Mouse (Mus musculus) spleen, embryonic (tissue): ENCODE measurements around the gene Tpi1.
"Not testable (repeated sequence)": the region's sequence is repeated elsewhere in the genome, so short reads cannot be mapped to it uniquely, and the experiment has no call there.

Experiments used
- CTCF ChIA-PET: fragments of 350-600 bp; sonication (Branson Sonifier 250); formaldehyde crosslinking; loops from one replicate; lab custom pipeline; 2022; lab: Charles Lee

Gene Tpi1

GRCm38 (mm10) chr6:124831649-124832048 lies 17.6 kb upstream of the Tpi1 start:
- CTCF ChIA-PET = no interaction called here

GRCm38 (mm10) chr6:124831199-124831598 lies 17.1 kb upstream of the Tpi1 start:
- CTCF ChIA-PET = not testable (repeated sequence)

GRCm38 (mm10) chr6:124829799-124830700 lies 16.0 kb upstream of the Tpi1 start:
- CTCF ChIA-PET = interaction anchor here (0.6 kb wide), 2 partner anchors 10 to 591 kb away, joined by 3 read pairs; partner anchors contain the start of gene Gnb3

GRCm38 (mm10) chr6:124828868-124829798 lies 15.0 kb upstream of the Tpi1 start, which contains the start of the genes Usp5 and Cdca3:
Gene Usp5, minus strand, starts transcription at chr6:124829484.
Gene Cdca3, plus strand, starts transcription at chr6:124829547.
- CTCF ChIA-PET = no interaction called here

- CTCF ChIA-PET = interaction anchor here (1.0 kb wide), 1 partner anchor 19 kb away, joined by 3 read pairs; no protein-coding TSS in a partner anchor
Measured at GRCm38 (mm10) chr6:124828101-124828592, 14.1 kb upstream of the Tpi1 start.

- CTCF ChIA-PET = no interaction called here
Measured at GRCm38 (mm10) chr6:124822049-124822448, 8.0 kb upstream of the Tpi1 start.

- CTCF ChIA-PET = interaction anchor here (0.6 kb wide), 1 partner anchor 82 kb away, joined by 3 read pairs; no protein-coding TSS in a partner anchor
Measured at GRCm38 (mm10) chr6:124820891-124821290, 6.8 kb upstream of the Tpi1 start.

GRCm38 (mm10) chr6:124817971-124818370 lies 3.9 kb upstream of the Tpi1 start:
- CTCF ChIA-PET = no interaction called here

- CTCF ChIA-PET = no interaction called here
Measured at GRCm38 (mm10) chr6:124817563-124817962, 3.5 kb upstream of the Tpi1 start.

- CTCF ChIA-PET = no interaction called here
Measured at GRCm38 (mm10) chr6:124817125-124817524, 3.0 kb upstream of the Tpi1 start.

GRCm38 (mm10) chr6:124816611-124817010 lies 2.5 kb upstream of the Tpi1 start:
- CTCF ChIA-PET = no interaction called here

GRCm38 (mm10) chr6:124814858-124815774 lies 1.0 kb upstream of the Tpi1 start:
- CTCF ChIA-PET = interaction anchor here (0.6 kb wide), 4 partner anchors 21 to 58 kb away, joined by 3 to 5 read pairs (median 4); no protein-coding TSS in a partner anchor

- CTCF ChIA-PET = interaction anchor here (0.6 kb wide), 5 partner anchors 20 to 57 kb away, joined by 3 to 5 read pairs (median 3); no protein-coding TSS in a partner anchor
Measured at GRCm38 (mm10) chr6:124814448-124814847, 352 bp upstream of the Tpi1 start.

GRCm38 (mm10) chr6:124813496-124813895 lies 600 bp downstream of the Tpi1 start:
- CTCF ChIA-PET = interaction anchor here (0.6 kb wide), 1 partner anchor 79 kb away, joined by 3 read pairs; no protein-coding TSS in a partner anchor

- CTCF ChIA-PET = interaction anchor here (0.6 kb wide), 1 partner anchor 80 kb away, joined by 3 read pairs; no protein-coding TSS in a partner anchor
Measured at GRCm38 (mm10) chr6:124812848-124813247, 1.2 kb downstream of the Tpi1 start.

- CTCF ChIA-PET = no interaction called here
Measured at GRCm38 (mm10) chr6:124811701-124812560, 2.2 kb downstream of the Tpi1 start.

GRCm38 (mm10) chr6:124811403-124811665 lies 2.8 kb downstream of the Tpi1 start:
- CTCF ChIA-PET = no interaction called here

- CTCF ChIA-PET = not testable (repeated sequence)
Measured at GRCm38 (mm10) chr6:124810566-124811402, 3.3 kb downstream of the Tpi1 start.
